Mouse (Mus musculus) heart, adult 18-20 months (tissue): ENCODE measurements around the gene Nmd3. TPM values are rescaled to one million over a fixed set of nuclear protein-coding genes. Genes with fewer than 3 reads are reported as not detected.

Experiments used
- DNase-seq, 2 experiments: peaks; one replicate each; pipeline ENCODE4 v3.0.0; 2021 to 2022; ENCODE audit warnings: mixed read lengths in 1 of 2
- long read RNA-seq, 2 experiments: library from polyadenylated mRNA; stranded (forward); transcript quantifications; one replicate each; pipeline ENCODE4 v2.0.0; 2021
- total RNA-seq, 2 experiments: library from RNA; stranded (reverse); gene quantifications; 2 replicates each; pipeline ENCODE4 v1.2.3; 2021

Gene Nmd3
- 10 to 100 TPM; 43.9 to 45.7 TPM for total RNA-seq
- long read RNA-seq, experiment 1, full-length matches to known transcripts: 19 of 24 reads
- long read RNA-seq, experiment 1, partial matches to known transcripts: 4 of 24 reads
- long read RNA-seq, experiment 1, other reads (novel, unspliced or antisense): 1 of 24 reads
- long read RNA-seq, experiment 2, full-length matches to known transcripts: 4 of 8 reads
- long read RNA-seq, experiment 2, partial matches to known transcripts: 3 of 8 reads
- long read RNA-seq, experiment 2, other reads (novel, unspliced or antisense): 1 of 8 reads

GRCm38 (mm10) chr3:69721814-69722186, at the start of gene Nmd3:
Nmd3 (plus strand) TSS chr3:69721985.
- peak; percentile 92 to 94 for DNase-seq

GRCm38 (mm10) chr3:69673351-69673750, 48.4 kb upstream of the Nmd3 start:
- no peak for DNase-seq

GRCm38 (mm10) chr3:69674206-69674605, 47.6 kb upstream of the Nmd3 start:
- peak in 1 of 2 experiments; percentile 44 for DNase-seq

- peak in 1 of 2 experiments; percentile 15 for DNase-seq
Measured at GRCm38 (mm10) chr3:69689791-69690190, 32.0 kb upstream of the Nmd3 start.

GRCm38 (mm10) chr3:69690939-69691338, 30.8 kb upstream of the Nmd3 start:
- DNase-seq: no peak

- peak in 1 of 2 experiments; percentile 34 for DNase-seq
Measured at GRCm38 (mm10) chr3:69699851-69700500, 21.8 kb upstream of the Nmd3 start.

GRCm38 (mm10) chr3:69701905-69702304, 19.9 kb upstream of the Nmd3 start:
- DNase-seq: no peak

GRCm38 (mm10) chr3:69702421-69702820, 19.4 kb upstream of the Nmd3 start:
- no peak for DNase-seq

GRCm38 (mm10) chr3:69709043-69709929, 12.5 kb upstream of the Nmd3 start:
- no peak for DNase-seq

- DNase-seq: peak in 1 of 2 experiments; percentile 24
Measured at GRCm38 (mm10) chr3:69711907-69712600, 9.7 kb upstream of the Nmd3 start.

- no peak for DNase-seq
Measured at GRCm38 (mm10) chr3:69717476-69717875, 4.3 kb upstream of the Nmd3 start.

GRCm38 (mm10) chr3:69722187-69722867, 542 bp downstream of the Nmd3 start:
- DNase-seq: peak; percentile 27 to 65

GRCm38 (mm10) chr3:69723161-69723560, 1.4 kb downstream of the Nmd3 start:
- no peak for DNase-seq

- DNase-seq: no peak
Measured at GRCm38 (mm10) chr3:69730930-69731329, 9.1 kb downstream of the Nmd3 start.

- DNase-seq: no peak
Measured at GRCm38 (mm10) chr3:69733939-69734338, 12.2 kb downstream of the Nmd3 start.

GRCm38 (mm10) chr3:69755192-69755591, 33.4 kb downstream of the Nmd3 start:
- no peak for DNase-seq

GRCm38 (mm10) chr3:69755968-69756367, 34.2 kb downstream of the Nmd3 start:
- DNase-seq: no peak

GRCm38 (mm10) chr3:69756499-69756898, 34.7 kb downstream of the Nmd3 start:
- DNase-seq: peak; percentile 40 to 76

GRCm38 (mm10) chr3:69757456-69757855, 35.7 kb downstream of the Nmd3 start:
- DNase-seq: no peak

- DNase-seq: no peak
Measured at GRCm38 (mm10) chr3:69760081-69760480, 38.3 kb downstream of the Nmd3 start.

- no peak for DNase-seq
Measured at GRCm38 (mm10) chr3:69761195-69761594, 39.4 kb downstream of the Nmd3 start.
